Mouse (Mus musculus) megakaryocyte progenitor cell, adult 5-6 weeks (primary cell): ENCODE measurements around the gene Vps51. TPM values are rescaled to one million over a fixed set of nuclear protein-coding genes. Genes with fewer than 3 reads are reported as not detected.
A peak's percentile ranks its signal among the peaks of the same experiment; 100 is the strongest.

Experiments used
- ATAC-seq: replicated peaks from 2 replicates; pipeline ENCODE4 v1.8.0; 2016; ENCODE audit warnings: mild to moderate bottlenecking, moderate TSS enrichment, inconsistent platforms; ENCODE audit not compliant: poor library complexity
- total RNA-seq, 2 experiments: library from RNA; stranded (forward) in 1 of 2; stranded (reverse) in 1 of 2; fragments of 157-497, 149-512 nt in 1 of 2; fragments of 200-1000 nt in 1 of 2; gene quantifications; 2 replicates each; pipeline versions ENCODE4 v1.2.3 to v1.2.4; 2015 to 2017

Gene Vps51
- total RNA-seq, 2 experiments from 2014 or later: 30.4 to 42.8 TPM

DNA sequence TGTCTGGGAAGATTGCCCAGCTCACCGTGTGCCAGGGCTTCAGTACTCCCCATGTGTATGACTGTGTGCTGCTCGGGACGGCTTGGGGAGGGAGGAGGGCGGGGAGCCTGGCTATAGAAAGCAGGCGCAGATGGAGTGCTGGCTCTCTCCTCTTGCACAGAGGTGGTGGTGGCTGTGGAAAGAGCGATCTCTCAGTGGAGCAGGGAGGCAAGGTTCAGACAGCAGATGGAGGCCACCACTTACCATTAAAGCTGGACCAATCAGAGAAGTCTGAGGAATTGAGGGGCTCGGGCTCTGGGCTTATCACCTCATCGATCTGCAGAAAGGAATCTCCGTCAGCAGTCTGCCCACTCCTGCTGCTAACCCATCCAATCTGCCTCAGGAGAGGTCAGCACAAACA is 5.1 kb upstream of the Vps51 start, which contains the start of gene Gm28374:
Gene Gm28374 (minus strand): TSS at position 101 of the 400 bp plus-strand sequence.
- ATAC-seq: no peak

GRCm38 (mm10) chr19:6079983-6080480 is 3.0 kb upstream of the Vps51 start, which contains the start of gene Tmem262:
TSS of gene Tmem262 (plus strand) at chr19:6080033.
- no peak for ATAC-seq

DNA sequence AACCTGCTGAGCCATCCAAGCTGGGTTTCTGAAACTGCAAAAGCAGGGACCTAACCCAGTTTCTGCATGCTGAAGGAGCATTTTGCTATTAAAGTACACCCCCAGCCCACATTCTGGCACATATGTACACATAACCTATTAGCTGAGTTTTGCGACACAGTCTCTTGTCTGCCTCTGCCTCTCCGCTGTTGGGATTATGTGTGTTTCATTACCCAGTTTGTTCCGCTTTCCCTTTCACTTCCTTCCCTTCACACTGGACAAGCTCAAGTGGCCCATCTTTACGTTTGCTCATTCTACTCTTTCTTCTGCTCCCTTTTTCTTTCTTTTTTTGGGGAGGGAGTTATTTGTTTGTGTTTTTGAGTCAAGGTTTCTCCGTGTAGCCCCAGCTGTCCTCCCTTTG is 3.1 kb downstream of the Vps51 start:
- ATAC-seq: no peak

DNA sequence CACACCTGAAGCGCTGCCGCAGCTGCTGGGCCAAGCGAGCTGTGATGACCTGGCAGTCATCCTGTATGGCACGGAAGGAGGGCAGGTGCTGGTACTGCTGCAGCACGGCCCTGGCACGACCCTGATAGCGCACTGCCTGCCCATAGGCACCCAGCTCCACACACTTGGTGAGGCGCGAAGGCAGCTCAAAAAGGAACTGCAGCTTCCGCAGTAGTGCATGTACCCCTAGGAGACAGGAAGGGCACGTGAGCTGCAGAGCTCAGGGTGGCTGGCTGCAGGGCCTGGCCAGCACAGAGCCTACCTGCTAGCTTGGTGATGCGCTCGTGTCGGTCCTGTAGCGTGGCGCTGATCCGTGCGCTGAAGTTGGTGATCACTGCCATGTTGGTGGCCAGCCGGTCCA is 5.8 kb downstream of the Vps51 start:
- ATAC-seq: no peak

GRCm38 (mm10) chr19:6070571-6071250 is 6.3 kb downstream of the Vps51 start:
- ATAC-seq: no peak

- ATAC-seq: no peak
These were observed 7.2 kb downstream of the Vps51 start for GRCm38 (mm10) chr19:6069851-6070250.

GRCm38 (mm10) chr19:6068951-6069350 is 8.1 kb downstream of the Vps51 start:
- no peak for ATAC-seq

- peak; percentile 87 for ATAC-seq
These were observed 9.2 kb downstream of the Vps51 start, which contains the start of gene Tm7sf2 for GRCm38 (mm10) chr19:6067724-6068415. TSS of gene Tm7sf2 (minus strand) at chr19:6068373.

DNA sequence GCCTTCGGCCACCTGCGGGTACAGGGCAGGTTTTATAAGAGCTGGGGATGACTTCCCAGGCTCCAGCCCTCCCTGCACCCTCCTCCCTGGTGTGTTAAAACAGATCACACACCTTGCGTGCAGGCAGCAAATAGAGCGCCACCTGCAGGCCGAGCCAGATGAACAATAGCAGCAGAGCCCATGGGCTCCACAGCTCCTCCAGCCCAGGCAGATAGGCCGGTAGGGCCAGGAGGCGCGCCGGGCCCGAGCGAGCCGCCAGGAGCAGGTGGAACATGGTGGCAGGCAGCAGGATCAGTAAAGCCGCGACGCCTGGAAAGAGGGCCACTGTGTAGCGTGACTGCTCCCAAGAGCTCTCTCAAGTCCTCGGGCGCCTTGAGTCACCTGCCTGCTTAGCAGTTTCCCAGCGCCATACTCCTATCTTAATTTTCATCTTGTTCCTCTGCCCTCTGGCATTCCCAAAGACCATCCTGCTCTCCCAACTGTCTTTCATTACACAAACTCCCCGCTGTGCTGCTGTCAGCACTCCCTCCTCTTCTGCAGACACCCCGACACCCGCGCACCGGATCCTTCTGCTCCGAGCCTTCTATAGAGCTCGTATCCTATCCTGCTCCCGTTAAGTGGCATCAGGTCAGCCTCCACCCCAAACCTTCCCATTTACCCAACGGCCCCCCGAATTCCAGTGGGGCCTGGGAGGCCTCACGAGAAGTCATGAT is 9.9 kb downstream of the Vps51 start:
- peak; percentile 81 for ATAC-seq

- no peak for ATAC-seq
These were observed 10.5 kb downstream of the Vps51 start for GRCm38 (mm10) chr19:6066571-6066970.

- ATAC-seq: no peak
These were observed 13.9 kb downstream of the Vps51 start for GRCm38 (mm10) chr19:6063081-6063480.

DNA sequence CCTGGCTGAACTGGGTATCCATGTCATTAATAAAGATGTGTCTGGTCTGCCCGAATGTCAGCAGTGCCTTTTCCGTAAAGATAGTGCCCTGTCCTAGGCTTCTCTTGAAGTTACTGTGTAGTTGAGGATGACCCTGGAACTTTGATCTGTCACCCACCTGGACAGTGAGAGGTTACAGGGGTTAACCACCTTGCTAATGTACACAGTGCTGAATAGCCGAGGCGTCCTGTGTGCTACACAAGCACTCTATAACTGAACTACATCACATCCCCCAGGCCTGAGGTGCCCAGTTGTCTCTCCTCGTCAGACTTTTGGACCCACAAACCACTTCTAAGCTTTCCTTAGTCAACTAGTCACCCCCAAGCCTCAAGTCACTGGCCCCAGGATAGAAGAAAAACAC is 14.6 kb downstream of the Vps51 start:
- no peak for ATAC-seq

GRCm38 (mm10) chr19:6061641-6062302 is 15.3 kb downstream of the Vps51 start:
- ATAC-seq: peak; percentile 40

DNA sequence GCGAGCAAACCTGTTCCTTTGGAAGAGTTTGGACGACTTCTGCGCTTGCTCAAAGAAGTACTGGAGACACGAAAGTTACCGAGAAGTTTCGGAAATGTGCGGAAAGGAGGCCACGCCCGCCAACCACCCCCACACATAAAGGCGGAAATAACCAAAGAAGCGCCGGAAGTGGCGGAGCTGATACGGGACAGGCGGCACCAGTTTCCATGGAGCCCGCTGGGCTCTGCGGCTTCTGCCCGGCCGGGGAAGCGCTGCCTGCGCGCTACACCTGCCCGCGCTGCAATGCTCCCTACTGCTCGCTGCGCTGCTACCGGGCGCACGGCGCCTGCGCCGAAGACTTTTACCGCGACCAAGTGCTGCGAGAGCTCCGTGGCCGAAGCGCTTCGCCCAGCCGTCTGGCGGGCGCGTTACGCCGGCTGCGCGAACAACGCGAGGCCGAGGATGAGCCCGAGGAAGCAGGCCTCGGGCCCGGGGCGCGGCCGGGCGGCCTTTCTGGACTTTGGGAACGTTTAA is 16.0 kb downstream of the Vps51 start, which contains the start of gene Znhit2:
Gene Znhit2 (plus strand): TSS at position 172 of the 513 bp plus-strand sequence.
- peak; percentile 68 for ATAC-seq

GRCm38 (mm10) chr19:6058966-6059365 is 18.1 kb downstream of the Vps51 start:
- ATAC-seq: no peak

DNA sequence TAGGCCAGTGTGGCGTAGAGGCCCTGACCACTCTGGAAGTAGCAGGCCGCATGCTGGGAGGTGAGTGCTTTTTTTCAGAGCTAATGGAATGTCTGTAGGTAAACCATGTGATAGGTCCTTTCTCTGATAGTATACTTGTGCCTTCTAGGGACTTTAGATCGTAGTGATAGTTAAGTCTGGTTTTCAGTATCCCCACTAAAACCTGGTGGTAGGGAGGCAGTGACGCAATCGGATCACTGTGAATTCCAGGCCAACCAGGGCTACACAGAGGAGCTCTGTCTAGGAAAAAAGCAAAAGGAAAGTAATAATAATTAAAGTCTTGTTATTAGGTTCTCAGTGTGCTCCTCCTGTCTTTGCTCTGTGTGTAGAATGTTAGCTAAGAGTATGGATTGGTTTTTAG is 18.5 kb downstream of the Vps51 start:
- no peak for ATAC-seq

DNA sequence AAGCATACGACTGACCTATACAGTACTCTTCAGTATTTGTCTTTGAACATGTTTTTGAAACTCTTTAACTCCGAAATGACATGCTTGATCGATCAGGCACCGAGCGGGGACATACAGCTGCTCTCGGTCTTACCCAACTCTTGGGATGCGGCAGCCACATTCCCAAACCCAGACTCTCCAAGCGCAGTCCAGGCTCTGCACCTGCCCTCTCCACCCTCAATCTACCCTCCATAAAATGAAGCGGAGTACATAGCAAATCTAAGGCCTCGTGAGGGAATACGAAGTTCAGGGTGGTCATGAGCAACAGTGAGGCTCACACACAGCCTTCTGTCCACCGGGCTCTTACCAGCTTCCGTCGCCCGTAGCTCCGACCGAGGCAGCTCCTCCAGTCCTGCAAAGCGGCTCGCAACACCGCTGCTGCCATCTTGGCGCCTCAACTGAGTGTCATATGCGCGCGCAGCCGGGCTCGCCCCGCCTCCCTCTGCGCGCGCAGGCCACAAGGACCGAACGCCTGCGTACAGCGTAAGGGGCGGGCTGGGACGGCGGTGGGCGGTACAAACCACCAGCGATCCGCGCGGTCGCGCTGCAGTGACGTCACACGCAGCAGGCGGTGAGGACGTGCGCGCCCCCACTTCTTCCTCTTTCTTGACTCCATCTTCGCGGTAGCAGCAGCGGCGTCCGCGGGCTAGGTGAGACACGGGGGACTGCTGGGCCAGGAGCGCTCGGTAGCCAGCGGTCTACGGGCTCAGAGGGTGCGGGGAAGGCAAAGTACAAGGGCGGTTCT is 19.5 kb downstream of the Vps51 start, which contains the start of the genes Mrpl49 and Fau:
Gene Mrpl49 (minus strand): TSS at position 473 of the 784 bp plus-strand sequence.
Gene Fau (plus strand): TSS at position 532 of the 784 bp plus-strand sequence.
- peak; percentile 78 for ATAC-seq

DNA sequence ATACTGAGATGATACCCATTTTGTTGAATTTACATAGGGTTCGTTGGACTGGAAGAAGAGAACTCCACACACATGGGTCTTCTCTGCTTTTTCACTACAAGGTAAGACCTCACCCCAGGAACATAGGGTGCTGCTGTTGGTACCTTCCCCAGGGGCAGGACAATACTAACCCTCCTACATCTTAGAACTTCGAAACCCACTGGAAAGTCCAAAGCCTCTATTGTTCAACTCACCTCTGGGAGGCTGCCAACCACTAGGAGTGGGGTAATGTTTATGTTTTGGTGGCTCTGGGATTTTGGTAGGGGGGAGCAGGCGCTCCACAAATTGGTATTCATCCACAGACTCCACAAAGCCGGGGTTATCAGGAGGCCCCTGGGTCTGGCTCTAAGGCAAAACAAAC is 20.3 kb downstream of the Vps51 start:
- no peak for ATAC-seq

DNA sequence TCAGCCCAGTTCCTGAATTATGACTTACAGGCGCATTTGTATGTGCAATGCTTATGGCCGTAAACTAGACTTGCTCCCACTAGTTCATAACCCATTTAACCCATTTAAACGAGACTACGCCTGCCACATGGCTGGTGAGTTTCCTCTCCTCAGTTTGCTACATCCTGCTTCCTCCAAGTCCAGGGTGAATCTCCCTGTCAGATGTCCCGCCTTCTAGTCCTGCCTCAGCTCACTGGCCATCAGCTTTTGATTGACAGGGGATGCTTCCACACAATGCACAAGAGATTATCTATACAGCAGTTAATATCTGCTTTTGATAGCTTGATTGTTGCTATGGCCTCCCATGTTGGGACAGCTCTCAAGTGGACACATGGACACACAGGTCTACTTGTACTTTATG is 22.7 kb downstream of the Vps51 start:
- no peak for ATAC-seq

- no peak for ATAC-seq
These were observed 24.5 kb downstream of the Vps51 start for GRCm38 (mm10) chr19:6052516-6052915.
